Mouse (Mus musculus) liver, embryonic 15.5 days (tissue): Measurements from ENCODE around the gene Cog7. TPM values are rescaled to one million over a fixed set of nuclear protein-coding genes. Genes with fewer than 3 reads are reported as not detected.

Source experiments
- ATAC-seq: fragments of 200-750 bp; cut with Nextera tagmentation; 2 replicates; pipeline ENCODE4 v1.8.0; 2017; ENCODE audit warnings: moderate number of reproducible peaks, mild to moderate bottlenecking, moderate library complexity; ENCODE audit not compliant: insufficient read depth
- H3K27ac ChIP-seq: fragments of 300-500 bp; sonication (generic); replicated peaks from 2 replicates; pipeline ENCODE4 v1.5.1; 2015; ENCODE audit warnings: mild to moderate bottlenecking, inconsistent platforms
- H3K27me3 ChIP-seq: fragments of 300-500 bp; sonication (generic); 2 replicates; pipeline ENCODE4 v1.6.1; 2015; ENCODE audit warnings: mild to moderate bottlenecking, inconsistent platforms
- H3K36me3 ChIP-seq: fragments of 300-500 bp; sonication (generic); replicated peaks from 2 replicates; pipeline ENCODE4 v1.6.1; 2015; ENCODE audit warnings: moderate library complexity, mild to moderate bottlenecking, inconsistent platforms
- H3K4me1 ChIP-seq: fragments of 300-500 bp; sonication (generic); replicated peaks from 2 replicates; pipeline ENCODE4 v1.6.1; 2015; ENCODE audit warnings: inconsistent platforms
- H3K4me2 ChIP-seq: fragments of 300-500 bp; sonication (generic); 2 replicates; pipeline ENCODE4 v1.6.1; 2015; ENCODE audit warnings: moderate library complexity, mild to moderate bottlenecking, inconsistent platforms
- H3K4me3 ChIP-seq: fragments of 300-500 bp; sonication (generic); replicated peaks from 2 replicates; pipeline ENCODE4 v1.5.1; 2015; ENCODE audit warnings: mild to moderate bottlenecking, inconsistent platforms
- H3K9ac ChIP-seq: fragments of 300-500 bp; sonication (generic); 2 replicates; pipeline ENCODE4 v1.6.1; 2015; ENCODE audit warnings: moderate library complexity, mild to moderate bottlenecking, inconsistent platforms
- H3K9me3 ChIP-seq: fragments of 300-500 bp; sonication (generic); replicated peaks from 2 replicates; pipeline ENCODE4 v1.6.1; 2016; ENCODE audit warnings: inconsistent platforms
- WGBS: fragments of 180-500 bp; shearing (Covaris S2); methylation state at CpG from one replicate; pipeline ENCODE4 v1.1.7; 2015; ENCODE audit warnings: mixed read lengths; ENCODE audit not compliant: insufficient replicate concordance; 5-methylcytosine and 5-hydroxymethylcytosine counted together
- polyA plus RNA-seq: library from polyadenylated mRNA; unstranded; fragments of >200 nt; fragmentation: Nextera tagmentation; extraction: Ambion mirVana; gene quantifications from 2 replicates; pipeline ENCODE4 v1.2.1, GENCODE M21; 2015

Cog7 gene
- polyA plus RNA-seq, 1 experiment from 2014 or later = 9.2 TPM

DNA sequence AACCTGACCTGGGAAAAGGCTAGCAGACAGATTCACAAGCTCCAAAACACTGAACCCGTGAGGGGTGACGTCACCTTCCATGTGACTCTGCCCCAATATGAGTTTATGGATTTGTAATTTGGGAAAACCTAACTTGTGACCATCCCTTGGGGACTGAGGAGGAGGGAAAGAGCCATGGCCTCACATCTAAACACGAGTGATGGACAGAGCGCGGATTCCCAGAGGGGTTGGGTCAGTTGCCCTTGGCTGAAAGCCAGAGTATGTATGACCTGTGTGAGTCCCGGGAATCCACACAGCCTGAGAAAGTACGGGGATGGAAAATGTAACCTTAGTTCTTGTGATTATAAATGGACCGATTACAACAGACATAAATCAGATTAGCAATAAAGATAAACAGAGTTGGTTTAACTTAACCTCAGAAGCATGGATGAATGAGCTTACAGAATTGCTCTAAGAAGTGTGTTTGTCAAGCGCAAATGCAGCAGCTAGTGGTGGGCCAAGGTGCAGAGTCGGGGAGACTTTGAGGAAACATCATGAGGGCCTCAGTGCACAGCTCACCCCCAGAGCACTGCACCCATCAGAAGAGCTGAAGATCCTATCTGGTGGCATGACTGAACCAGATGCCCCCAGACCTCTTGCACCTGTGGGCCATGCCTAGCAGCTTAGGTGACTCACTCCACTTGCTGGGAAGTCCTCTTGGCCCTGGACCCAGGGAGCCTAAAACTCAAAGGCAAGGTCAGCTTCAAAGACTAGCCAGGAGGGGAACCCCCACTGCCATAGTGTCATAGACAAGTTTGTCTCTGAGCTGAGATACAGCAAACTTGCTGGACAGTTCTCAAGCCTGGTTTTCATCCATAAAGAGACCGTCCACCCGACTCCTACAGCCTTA, 45.4 kb downstream of the Cog7 start:
- ATAC-seq = no peak
- peaks cover 4% of the 10 kb centered on the region for H3K4me1 ChIP-seq
- no peak overlapping the region for H3K9ac ChIP-seq
- 0 out of 2 replicates have a peak, but pooled peaks cover 6% of the 10 kb centered on the region for H3K36me3 ChIP-seq
- 72% methylated on average over 12 of the region's 12 CpGs for WGBS
- no peak overlapping the region for H3K4me3 ChIP-seq
- H3K4me2 ChIP-seq = no peak overlapping the region
- H3K27ac ChIP-seq = no peak overlapping the region
- no peaks in the 10 kb centered on the region for H3K9me3 ChIP-seq
- H3K27me3 ChIP-seq = no peaks in the 10 kb centered on the region

DNA sequence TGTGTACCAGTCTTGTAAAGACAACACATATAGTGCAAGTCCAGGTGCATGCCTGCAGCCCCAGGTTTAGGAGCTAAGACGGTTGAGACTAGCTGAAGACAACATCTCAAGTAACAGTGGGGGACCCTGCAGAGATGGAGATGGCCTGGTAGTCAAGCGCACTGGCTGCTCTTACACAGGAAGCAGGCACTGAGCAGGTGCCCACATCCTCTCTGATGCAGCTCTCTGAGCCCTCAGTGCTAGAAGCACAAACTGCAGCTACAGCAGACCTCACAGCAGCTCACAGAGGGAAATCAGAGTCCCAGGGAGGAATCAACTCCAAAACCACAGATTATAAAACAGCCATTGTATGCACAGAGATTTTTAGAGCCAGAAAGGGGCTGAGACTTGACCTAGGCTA, 47.2 kb downstream of the Cog7 start:
- no peak for ATAC-seq
- H3K9ac ChIP-seq = no peak overlapping the region
- H3K4me2 ChIP-seq = no peak overlapping the region
- H3K4me3 ChIP-seq = no peak overlapping the region
- no peaks in the 10 kb centered on the region for H3K27me3 ChIP-seq
- no peaks in the 10 kb centered on the region for H3K4me1 ChIP-seq
- H3K36me3 ChIP-seq = 0 out of 2 replicates have a peak, but pooled peaks cover 10% of the 10 kb centered on the region
- 61% methylated on average over 2 of the region's 2 CpGs for WGBS
- H3K27ac ChIP-seq = no peak overlapping the region
- H3K9me3 ChIP-seq = no peaks in the 10 kb centered on the region

DNA sequence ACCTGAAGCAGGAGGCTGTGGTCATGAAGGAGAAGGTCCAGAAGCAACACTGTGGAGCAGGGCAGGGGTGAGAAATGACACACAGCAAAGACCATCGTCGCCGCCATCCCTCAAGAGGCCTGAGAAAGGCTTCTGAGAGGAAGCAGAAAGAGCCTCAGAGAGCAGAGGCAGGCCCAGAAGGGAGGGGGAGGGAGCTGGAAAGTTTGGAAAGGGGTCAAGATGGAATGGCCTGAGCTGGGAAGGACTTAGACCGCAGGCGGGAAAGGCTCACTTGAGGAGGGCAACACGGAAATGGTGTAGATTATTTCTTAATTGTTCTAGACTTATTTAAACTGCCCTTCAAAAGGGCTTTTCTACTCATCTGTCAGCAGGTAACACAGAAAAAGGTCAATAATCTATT, 47.8 kb downstream of the Cog7 start:
- no peak overlapping the region for H3K4me3 ChIP-seq
- WGBS = 75% methylated on average over 6 of the region's 6 CpGs
- no peaks in the 10 kb centered on the region for H3K4me1 ChIP-seq
- no peak for ATAC-seq
- H3K4me2 ChIP-seq = no peak overlapping the region
- no peak overlapping the region for H3K27ac ChIP-seq
- H3K9ac ChIP-seq = no peak overlapping the region
- no peaks in the 10 kb centered on the region for H3K27me3 ChIP-seq
- H3K36me3 ChIP-seq = peaks cover 12% of the 10 kb centered on the region; the same call in 1 of the 2 replicates
- no peaks in the 10 kb centered on the region for H3K9me3 ChIP-seq

DNA sequence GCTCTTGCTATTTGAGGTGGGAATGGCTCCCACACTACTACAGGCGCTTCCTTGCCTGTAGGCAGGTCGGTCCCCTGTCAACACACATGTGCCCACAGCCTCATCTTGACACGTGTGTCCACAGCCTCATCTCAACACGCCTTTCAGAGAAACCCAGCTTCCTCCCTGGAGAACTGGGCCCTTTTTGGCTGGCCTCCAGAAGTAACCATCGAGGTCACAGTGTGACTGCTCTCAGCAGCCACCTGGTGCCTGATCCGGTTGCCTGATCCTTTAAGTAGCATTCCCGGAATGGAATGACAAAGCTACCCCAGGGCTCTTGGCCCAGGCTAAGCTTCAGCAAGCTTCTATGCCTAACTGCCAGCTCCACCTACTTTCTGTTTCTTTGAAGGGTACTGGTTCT, 50.3 kb downstream of the Cog7 start:
- no peak for ATAC-seq
- no peak overlapping the region for H3K9ac ChIP-seq
- H3K4me2 ChIP-seq = no peak overlapping the region
- no peak overlapping the region for H3K27ac ChIP-seq
- 63% methylated on average over 7 of the region's 7 CpGs for WGBS
- H3K4me1 ChIP-seq = no peaks in the 10 kb centered on the region
- H3K27me3 ChIP-seq = no peaks in the 10 kb centered on the region
- no peak overlapping the region for H3K4me3 ChIP-seq
- H3K9me3 ChIP-seq = no peaks in the 10 kb centered on the region
- peaks cover 15% of the 10 kb centered on the region; the same call in 1 of the 2 replicates for H3K36me3 ChIP-seq

DNA sequence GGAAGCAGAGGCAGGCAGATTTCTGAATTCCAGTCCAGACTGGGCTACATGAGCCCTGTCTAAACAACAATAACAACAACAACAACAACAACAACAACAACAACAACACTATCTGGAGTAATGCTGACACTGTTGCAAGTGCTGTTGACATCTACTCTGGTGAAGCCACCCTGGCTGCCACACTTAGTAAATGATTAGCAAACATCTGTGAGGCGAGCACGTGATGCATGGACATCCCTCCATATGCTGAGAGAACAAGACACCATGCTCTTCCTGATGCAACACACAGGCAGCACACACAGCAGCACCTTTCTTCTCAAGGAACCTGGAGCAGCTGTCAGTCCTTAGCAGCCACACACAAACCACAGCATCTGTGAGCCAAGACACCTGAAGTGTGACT, 53.6 kb downstream of the Cog7 start:
- Histone ChIP-seq H3K4me2 (no peak overlapping the region), H3K9me3 (no peaks in the 10 kb centered on the region), H3K27ac (no peak overlapping the region), H3K36me3 (peaks cover 20% of the 10 kb centered on the region; the same call in 1 of the 2 replicates), H3K9ac (no peak overlapping the region), H3K27me3 (no peaks in the 10 kb centered on the region), H3K4me1 (no peaks in the 10 kb centered on the region), H3K4me3 (no peak overlapping the region)
- no peak for ATAC-seq
- 65% methylated on average over 2 of the region's 2 CpGs for WGBS

DNA sequence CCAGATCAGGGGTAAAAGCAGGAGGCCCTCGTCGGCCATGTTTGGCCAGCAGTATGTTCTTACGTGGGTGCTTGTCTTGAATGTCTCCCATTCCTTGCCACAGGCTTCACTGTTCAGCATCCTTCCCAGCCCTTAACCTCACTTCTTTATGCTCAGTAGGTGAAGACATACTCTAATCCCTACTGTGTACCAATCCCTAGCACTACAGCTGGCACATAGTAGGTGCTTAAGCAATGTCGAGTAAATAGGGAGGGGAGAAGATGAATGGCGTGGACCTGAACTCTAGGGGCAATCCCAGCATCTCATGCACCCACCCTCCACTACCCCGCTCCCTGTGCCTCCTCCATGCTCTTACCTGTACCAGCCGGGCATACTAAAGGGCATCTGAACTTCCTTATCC, 57.1 kb downstream of the Cog7 start:
- Histone ChIP-seq H3K27me3 (no peaks in the 10 kb centered on the region), H3K36me3 (peaks cover 16% of the 10 kb centered on the region; the same call in 1 of the 2 replicates), H3K27ac (no peak overlapping the region), H3K4me3 (no peak overlapping the region), H3K9me3 (no peaks in the 10 kb centered on the region), H3K4me2 (no peak overlapping the region), H3K9ac (no peak overlapping the region), H3K4me1 (no peaks in the 10 kb centered on the region)
- 85% methylated on average over 7 of the region's 7 CpGs for WGBS
- ATAC-seq = no peak

DNA sequence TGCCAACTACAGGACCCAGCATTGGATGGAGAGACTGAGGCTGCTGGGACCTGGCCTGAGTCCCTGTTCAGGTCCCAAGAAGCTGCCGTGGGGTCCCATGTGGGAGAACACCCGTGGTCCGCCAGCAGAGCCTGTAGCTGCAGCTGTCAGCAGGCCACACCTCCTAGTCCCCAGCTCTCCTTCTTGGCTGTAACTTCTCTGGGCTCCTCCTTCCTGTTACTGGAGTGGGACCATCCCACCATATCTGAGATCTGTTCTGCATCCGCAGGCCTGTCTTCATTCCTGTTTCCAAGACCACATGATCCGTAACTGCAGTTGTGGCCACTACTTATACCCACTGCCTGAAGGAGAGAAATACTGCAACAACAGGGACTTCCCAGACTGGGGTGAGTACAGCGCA, 67.6 kb downstream of the Cog7 start:
- H3K27me3 ChIP-seq = no peaks in the 10 kb centered on the region
- no peak overlapping the region for H3K4me3 ChIP-seq
- no peak overlapping the region for H3K27ac ChIP-seq
- no peak for ATAC-seq
- H3K9ac ChIP-seq = no peak overlapping the region
- H3K9me3 ChIP-seq = no peaks in the 10 kb centered on the region
- H3K4me1 ChIP-seq = no peaks in the 10 kb centered on the region
- WGBS = 64% methylated on average over 6 of the region's 6 CpGs
- H3K36me3 ChIP-seq = no peaks in the 10 kb centered on the region
- H3K4me2 ChIP-seq = no peak overlapping the region

DNA sequence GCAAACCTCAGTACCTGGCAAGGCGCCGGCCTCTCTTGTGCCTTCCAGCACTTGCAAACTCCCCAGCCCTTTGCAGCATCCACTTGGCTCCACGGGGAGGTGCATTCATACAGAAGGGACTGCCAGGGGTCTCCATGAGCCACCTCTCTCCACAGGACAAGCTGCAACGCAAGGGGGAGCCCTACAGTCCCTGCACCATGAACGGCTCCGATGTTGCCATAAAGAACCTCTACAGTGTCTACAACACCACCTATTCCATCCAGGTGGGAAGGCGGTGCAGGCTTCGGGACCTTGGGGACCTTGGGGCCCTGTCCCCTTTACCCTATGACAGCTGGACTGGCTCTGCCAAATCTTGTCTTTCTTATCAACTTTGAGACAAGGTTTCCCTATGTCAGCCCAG, 69.3 kb downstream of the Cog7 start:
- Histone ChIP-seq H3K36me3 (no peaks in the 10 kb centered on the region), H3K4me2 (no peak overlapping the region), H3K27ac (no peak overlapping the region), H3K9me3 (no peaks in the 10 kb centered on the region), H3K4me3 (no peak overlapping the region), H3K27me3 (no peaks in the 10 kb centered on the region), H3K4me1 (no peaks in the 10 kb centered on the region), H3K9ac (no peak overlapping the region)
- 56% methylated on average over 8 of the region's 8 CpGs for WGBS
- ATAC-seq = no peak

DNA sequence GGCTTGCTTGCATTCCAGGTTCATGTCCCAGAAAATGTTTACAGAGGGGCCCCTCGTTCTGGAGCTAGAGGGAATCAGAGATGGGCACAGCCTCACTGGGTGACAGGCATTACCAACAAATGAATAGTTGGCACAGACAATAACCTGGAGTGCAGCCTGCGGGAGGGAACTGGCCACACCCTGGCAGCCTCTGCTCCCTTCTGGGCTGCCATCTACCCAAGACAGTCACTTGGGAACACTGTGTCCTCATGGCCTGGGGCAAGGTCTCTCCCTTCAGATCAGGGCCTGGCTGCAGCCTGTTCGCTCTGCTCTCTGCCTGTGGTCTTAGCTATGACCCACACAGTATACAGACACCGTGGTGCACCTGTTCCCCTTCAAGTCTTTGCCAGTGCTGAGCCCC, 74.6 kb downstream of the Cog7 start:
- Histone ChIP-seq H3K27ac (no peak overlapping the region), H3K9me3 (no peaks in the 10 kb centered on the region), H3K4me1 (no peaks in the 10 kb centered on the region), H3K9ac (no peak overlapping the region), H3K27me3 (no peaks in the 10 kb centered on the region), H3K4me3 (no peak overlapping the region), H3K36me3 (no peaks in the 10 kb centered on the region), H3K4me2 (no peak overlapping the region)
- ATAC-seq = no peak
- WGBS = 51% methylated on average over 4 of the region's 4 CpGs

DNA sequence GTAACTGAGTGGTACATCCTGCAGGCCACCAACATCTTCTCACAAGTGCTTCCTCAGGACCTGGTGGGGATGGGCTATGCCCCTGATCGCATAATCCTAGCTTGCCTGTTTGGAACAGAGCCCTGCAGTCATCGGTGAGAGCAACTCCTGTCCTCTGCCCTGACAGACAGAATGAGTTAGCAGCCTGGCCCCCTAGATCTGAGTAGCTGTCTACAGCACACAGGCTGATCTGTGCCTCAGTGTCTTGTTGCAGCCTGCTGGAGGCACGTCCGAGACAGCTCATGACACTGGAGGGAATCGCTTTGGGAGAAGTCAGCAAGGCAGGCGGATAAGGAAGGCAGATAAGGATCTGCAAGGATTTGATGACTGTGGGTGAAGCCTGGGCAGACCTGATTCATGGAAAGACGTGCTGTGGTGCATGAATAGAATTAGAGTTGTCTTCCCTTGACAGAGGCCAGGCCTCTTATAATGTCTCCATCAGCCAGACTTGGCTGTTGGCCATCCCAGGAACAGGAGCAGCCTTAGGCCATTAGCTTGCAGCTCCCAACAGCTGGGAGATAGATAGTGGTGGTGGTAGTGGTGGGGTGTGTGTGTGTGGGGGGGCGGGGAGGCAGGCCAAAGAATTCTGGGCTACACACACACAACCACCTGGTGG, 78.6 kb downstream of the Cog7 start:
- Histone ChIP-seq H3K9me3 (no peaks in the 10 kb centered on the region), H3K27ac (no peak overlapping the region)
- no peak for ATAC-seq

DNA sequence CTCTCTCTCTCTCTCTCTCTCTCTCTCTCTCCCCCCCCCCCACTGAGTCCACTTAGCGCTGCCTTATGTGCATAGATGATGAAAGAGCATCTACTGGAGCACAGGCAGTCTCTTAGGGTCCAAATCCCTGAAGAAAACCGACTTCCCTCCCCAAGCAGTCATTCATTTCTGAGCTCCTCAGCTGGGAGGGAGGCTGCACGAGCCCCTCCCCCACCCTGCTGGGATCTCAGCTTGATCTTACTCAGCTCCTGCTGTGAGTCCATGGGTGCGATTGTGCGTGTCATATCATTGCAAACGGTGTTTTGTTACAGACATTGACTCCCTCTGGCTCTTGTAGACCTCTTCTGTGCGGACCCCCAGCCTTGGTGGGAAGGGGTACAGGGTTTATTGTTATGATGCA, 81.6 kb downstream of the Cog7 start:
- 8% methylated on average over 7 of the region's 7 CpGs for WGBS
- Histone ChIP-seq H3K27me3 (0 out of 2 replicates have a peak, but pooled peaks cover 4% of the 10 kb centered on the region), H3K4me2 (no peak overlapping the region), H3K9me3 (no peaks in the 10 kb centered on the region), H3K36me3 (no peaks in the 10 kb centered on the region), H3K4me3 (no peak overlapping the region), H3K27ac (no peak overlapping the region), H3K4me1 (no peaks in the 10 kb centered on the region), H3K9ac (no peak overlapping the region)
- ATAC-seq = no peak

More for the DNA sequence above, 78.6 kb downstream of the Cog7 start:
- H3K9ac ChIP-seq = no peak overlapping the region
- H3K4me3 ChIP-seq = no peak overlapping the region
- 0 out of 2 replicates have a peak, but pooled peaks cover 4% of the 10 kb centered on the region for H3K27me3 ChIP-seq
- no peaks in the 10 kb centered on the region for H3K4me1 ChIP-seq
- H3K4me2 ChIP-seq = no peak overlapping the region
- H3K36me3 ChIP-seq = no peaks in the 10 kb centered on the region
- WGBS = 61% methylated on average over 8 of the region's 8 CpGs
